Mouse (Mus musculus) C2C12 (cell line): ENCODE measurements around the gene Fermt2. TPM values are rescaled to one million over a fixed set of nuclear protein-coding genes. Genes with fewer than 3 reads are reported as not detected.

Experiments used
- H3K27me3 ChIP-seq: one replicate; pipeline ENCODE4 v1.6.1; 2011; ENCODE audit not compliant: control insufficient read depth, insufficient read depth, insufficient read length
- H3K36me3 ChIP-seq: one replicate; pipeline ENCODE4 v1.6.1; 2011; ENCODE audit not compliant: control insufficient read depth, insufficient read depth
- H3K4me3 ChIP-seq: one replicate; pipeline ENCODE4 v1.5.1; 2011; ENCODE audit warnings: mild to moderate bottlenecking, control low read depth; ENCODE audit not compliant: poor library complexity, insufficient read depth, severe bottlenecking
- H3K79me2 ChIP-seq: one replicate; pipeline ENCODE4 v1.6.1; 2011; ENCODE audit not compliant: control insufficient read depth, insufficient read depth
- H3K79me3 ChIP-seq: one replicate; pipeline ENCODE4 v1.6.1; 2011; ENCODE audit warnings: low read depth, control low read depth
- H3ac ChIP-seq: one replicate; pipeline ENCODE3; 2011; ENCODE audit warnings: low read depth; ENCODE audit not compliant: control insufficient read depth, insufficient read length
- CEBPB ChIP-seq: IDR thresholded peaks from one replicate; pipeline ENCODE4 v1.6.1; 2011; ENCODE audit warnings: low read depth, mild to moderate bottlenecking, control low read depth, moderate library complexity
- CTCF ChIP-seq: IDR thresholded peaks from one replicate; pipeline ENCODE4 v1.5.1; 2011; ENCODE audit not compliant: control insufficient read depth, insufficient read depth, insufficient read length
- FOSL1 ChIP-seq: IDR thresholded peaks from one replicate; pipeline ENCODE4 v1.8.0; 2011; ENCODE audit warnings: mild to moderate bottlenecking, low read length; ENCODE audit not compliant: poor library complexity, insufficient read depth, severe bottlenecking
- MAX ChIP-seq: IDR thresholded peaks from one replicate; pipeline ENCODE4 v1.6.1; 2011; ENCODE audit warnings: mild to moderate bottlenecking, control low read depth
- MYOD1 ChIP-seq: IDR thresholded peaks from one replicate; pipeline ENCODE4 v1.6.1; 2011; ENCODE audit warnings: low read depth; ENCODE audit not compliant: control insufficient read depth, insufficient read length
- MYOG ChIP-seq: IDR thresholded peaks from one replicate; pipeline ENCODE4 v1.6.1; 2011; ENCODE audit not compliant: control insufficient read depth, insufficient read length; ENCODE audit errors: extremely low read depth
- USF1 ChIP-seq: IDR thresholded peaks from one replicate; pipeline ENCODE4 v1.6.1; 2011; ENCODE audit warnings: low read depth, mild to moderate bottlenecking, control low read depth, moderate library complexity
- polyA plus RNA-seq: library from polyadenylated mRNA; unstranded; fragments of >200 nt; fragmentation: generic; extraction: Trizol; gene quantifications from one replicate; pipeline ENCODE4 v1.2.1, GENCODE M21; 2012; ENCODE audit warnings: missing spikeins

Gene Fermt2
- polyA plus RNA-seq, 1 experiment, result 40.9 TPM

- Histone ChIP-seq H3K4me3 (no peak overlapping the region), H3K79me2 (no peaks in the 10 kb centered on the region), H3K79me3 (no peaks in the 10 kb centered on the region), H3K27me3 (no peaks in the 10 kb centered on the region), H3K36me3 (no peaks in the 10 kb centered on the region), H3ac (no peak overlapping the region)
- no peak for TF ChIP-seq FOSL1
- TF ChIP-seq MYOG, result no peak
- TF ChIP-seq USF1, result no peak
- no peak for TF ChIP-seq CEBPB
- TF ChIP-seq MYOD1, result no peak
- no peak for TF ChIP-seq CTCF
- no peak for TF ChIP-seq MAX
Observed at GRCm38 (mm10) chr14:45550010-45550647, 20.2 kb upstream of the Fermt2 start.

- no peak for TF ChIP-seq MAX
- no peak for TF ChIP-seq FOSL1
- TF ChIP-seq CTCF, result no peak
- TF ChIP-seq MYOD1, result no peak
- TF ChIP-seq MYOG, result no peak
- TF ChIP-seq USF1, result no peak
- no peak for TF ChIP-seq CEBPB
- Histone ChIP-seq H3K4me3 (no peak overlapping the region), H3ac (no peak overlapping the region), H3K79me2 (no peaks in the 10 kb centered on the region), H3K79me3 (no peaks in the 10 kb centered on the region), H3K36me3 (no peaks in the 10 kb centered on the region), H3K27me3 (no peaks in the 10 kb centered on the region)
Observed at GRCm38 (mm10) chr14:45548118-45548517, 18.2 kb upstream of the Fermt2 start.

- H3K27me3 ChIP-seq, result no peaks in the 10 kb centered on the region
- H3K4me3 ChIP-seq, result no peak overlapping the region
- no peaks in the 10 kb centered on the region for H3K79me2 ChIP-seq
- TF ChIP-seq MAX (no peak), MYOD1 (no peak), CTCF (no peak), FOSL1 (no peak), MYOG (no peak), USF1 (no peak), CEBPB (no peak)
- H3ac ChIP-seq, result no peak overlapping the region
- no peaks in the 10 kb centered on the region for H3K36me3 ChIP-seq
- H3K79me3 ChIP-seq, result no peaks in the 10 kb centered on the region
Observed at GRCm38 (mm10) chr14:45544905-45545304, 15.0 kb upstream of the Fermt2 start.

GRCm38 (mm10) chr14:45544026-45544425, 14.1 kb upstream of the Fermt2 start:
- TF ChIP-seq MYOG (no peak), MYOD1 (no peak), USF1 (no peak), CTCF (no peak), MAX (no peak), CEBPB (no peak), FOSL1 (no peak)
- H3K79me3 ChIP-seq, result no peaks in the 10 kb centered on the region
- no peak overlapping the region for H3ac ChIP-seq
- H3K27me3 ChIP-seq, result no peaks in the 10 kb centered on the region
- no peaks in the 10 kb centered on the region for H3K36me3 ChIP-seq
- H3K79me2 ChIP-seq, result no peaks in the 10 kb centered on the region
- H3K4me3 ChIP-seq, result no peak overlapping the region

GRCm38 (mm10) chr14:45539659-45540468, 9.9 kb upstream of the Fermt2 start:
- H3K79me2 ChIP-seq, result no peaks in the 10 kb centered on the region
- no peaks in the 10 kb centered on the region for H3K27me3 ChIP-seq
- H3K36me3 ChIP-seq, result no peaks in the 10 kb centered on the region
- H3ac ChIP-seq, result no peak overlapping the region
- H3K4me3 ChIP-seq, result no peak overlapping the region
- no peaks in the 10 kb centered on the region for H3K79me3 ChIP-seq
- no peak for TF ChIP-seq USF1
- TF ChIP-seq CTCF, result peak; percentile 63
